Mouse (Mus musculus) stomach, postnatal 0 days (tissue): ENCODE results near the gene Rps12.

Experiments used
- CTCF ChIP-seq: IDR thresholded peaks from 2 replicates; pipeline ENCODE4 v1.5.1; 2016; ENCODE audit warnings: antibody characterized with exemption, low read depth, mild to moderate bottlenecking, moderate library complexity
- EP300 ChIP-seq: optimal IDR thresholded peaks from 2 replicates; pipeline ENCODE3; 2016; ENCODE audit warnings: antibody characterized with exemption

GRCm38 (mm10) chr10:23782855-23783492 is 4.1 kb downstream of the Rps12 start:
- no peak for TF ChIP-seq CTCF
- TF ChIP-seq EP300 = no peak
